Mouse (Mus musculus): ENCODE measurements around the gene Afg1l.

GRCm38 (mm10) chr10:42446145-42446544, 32.2 kb downstream of the Afg1l start:
- no peak for TF ChIP-seq CTCF (IDR thresholded peaks at IDR 0.05; ENCODE audit: low read depth, low read length)
- no peak for TF ChIP-seq TAL1 (conservative IDR thresholded peaks at IDR 0.05; ENCODE audit: low read depth, low read length)
- TF ChIP-seq GATA1 (IDR thresholded peaks at IDR 0.05; ENCODE audit: borderline replicate concordance, low read length): no peak
- no peak for TF ChIP-seq POLR2AphosphoS5 (IDR thresholded peaks at IDR 0.05; ENCODE audit: insufficient replicate concordance, low read depth, low read length)

All from G1E (cell line).